Mouse (Mus musculus) forebrain, embryonic 14.5 days (tissue): ENCODE measurements around the gene Haus2. TPM values are rescaled to one million over a fixed set of nuclear protein-coding genes. Genes with fewer than 3 reads are reported as not detected.

ENCODE experiments used
- ATAC-seq: fragments of 200-750 bp; cut with Nextera tagmentation; 2 replicates; pipeline ENCODE4 v1.8.0; 2017; ENCODE audit warnings: mild to moderate bottlenecking, moderate library complexity
- DNase-seq: peaks from one replicate; pipeline ENCODE4 v3.0.0-alpha.2; 2015; ENCODE audit warnings: low spot score
- H3K27ac ChIP-seq: fragments of 300-500 bp; sonication (generic); 2 replicates; pipeline ENCODE4 v1.5.1; 2014; ENCODE audit warnings: low read depth, mild to moderate bottlenecking, control low read depth, low read length, moderate library complexity
- H3K27me3 ChIP-seq: fragments of 300-500 bp; sonication (generic); replicated peaks from 2 replicates; pipeline ENCODE4 v1.6.1; 2014; ENCODE audit warnings: low read length, control low read depth, mixed read lengths; ENCODE audit not compliant: control insufficient read depth, insufficient read depth
- H3K36me3 ChIP-seq: fragments of 300-500 bp; sonication (generic); 2 replicates; pipeline ENCODE4 v1.6.1; 2014; ENCODE audit warnings: low read length, control low read depth; ENCODE audit not compliant: control insufficient read depth, insufficient read depth
- H3K4me1 ChIP-seq: fragments of 300-500 bp; sonication (generic); 2 replicates; pipeline ENCODE4 v1.6.1; 2014; ENCODE audit warnings: antibody characterized with exemption, low read length, control low read depth; ENCODE audit not compliant: control insufficient read depth, insufficient read depth
- H3K4me2 ChIP-seq: fragments of 300-500 bp; sonication (generic); 2 replicates; pipeline ENCODE4 v1.6.1; 2014; ENCODE audit warnings: mild to moderate bottlenecking, control low read depth, low read length
- H3K4me3 ChIP-seq: fragments of 300-500 bp; sonication (generic); 2 replicates; pipeline ENCODE4 v1.5.1; 2014; ENCODE audit warnings: low read depth, low read length, control low read depth
- H3K9ac ChIP-seq: fragments of 300-500 bp; sonication (generic); 2 replicates; pipeline ENCODE4 v1.6.1; 2014; ENCODE audit warnings: mild to moderate bottlenecking, low read length, control low read depth, moderate library complexity
- H3K9me3 ChIP-seq: fragments of 300-500 bp; sonication (generic); replicated peaks from 2 replicates; pipeline ENCODE4 v1.6.1; 2016; ENCODE audit warnings: low read length, control low read depth, mixed read lengths; ENCODE audit not compliant: control insufficient read depth
- WGBS: fragments of 180-500 bp; shearing (Covaris S2); extraction: QIAGEN DNeasy Blood & Tissue Kit; methylation state at CpG from one replicate; pipeline ENCODE4 v1.1.7; 2014; 5-methylcytosine and 5-hydroxymethylcytosine counted together
- polyA plus RNA-seq: library from polyadenylated mRNA; unstranded; fragments of >200 nt; fragmentation: Nextera tagmentation; extraction: Ambion mirVana; gene quantifications from 2 replicates; pipeline ENCODE4 v1.2.1, GENCODE M21; 2014

Haus2 gene
- polyA plus RNA-seq, 1 experiment from 2014 or later: 24.3 TPM

DNA sequence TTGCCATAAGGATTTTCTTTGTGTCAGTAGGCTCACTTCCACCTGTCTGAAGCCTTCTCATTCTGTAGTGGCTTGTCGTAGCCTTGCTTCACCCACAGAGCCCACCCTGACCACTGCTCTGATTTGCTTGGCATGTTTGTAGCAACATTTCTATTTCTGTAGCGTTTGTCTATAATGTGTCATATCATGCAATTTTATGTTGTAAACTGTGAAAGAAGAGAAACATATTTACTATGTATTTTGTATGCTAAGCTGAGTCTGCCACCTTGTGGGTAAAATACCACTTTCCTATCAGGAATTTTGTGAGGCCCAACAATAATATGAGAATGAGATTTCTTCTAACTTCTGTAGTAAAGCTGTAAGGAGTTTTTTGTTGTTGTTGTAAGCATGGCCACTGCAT is 61.1 kb downstream of the Haus2 start:
- no peaks in the 10 kb centered on the region for H3K27me3 ChIP-seq
- H3K4me1 ChIP-seq: no peaks in the 10 kb centered on the region
- H3K9ac ChIP-seq: no peak overlapping the region
- no peak overlapping the region for H3K4me2 ChIP-seq
- DNase-seq (peak; percentile 38), ATAC-seq (no peak)
- no peaks in the 10 kb centered on the region for H3K9me3 ChIP-seq
- 87% methylated on average over 2 of the region's 2 CpGs for WGBS
- no peaks in the 10 kb centered on the region for H3K36me3 ChIP-seq
- no peak overlapping the region for H3K27ac ChIP-seq
- H3K4me3 ChIP-seq: no peak overlapping the region

Other genes starting within 250 kb of the Haus2 start
- gene Ganc, start 205.5 kb upstream of the Haus2 start, polyA plus RNA-seq: 6.3 and 9.4 TPM in 2 replicates
- 7.9 and 11.8 TPM in 2 replicates for gene Tmem87a, start 205.3 kb upstream of the Haus2 start, polyA plus RNA-seq
- 0.37 and 0.60 TPM in 2 replicates for gene Capn3, start 153.4 kb upstream of the Haus2 start, polyA plus RNA-seq
- gene Zfp106, start 45.5 kb upstream of the Haus2 start, polyA plus RNA-seq: 42.1 and 50.2 TPM in 2 replicates
- gene Snap23, start 41.7 kb upstream of the Haus2 start, polyA plus RNA-seq: 13.0 and 15.8 TPM in 2 replicates
- 31.0 and 35.4 TPM in 2 replicates for gene Lrrc57, start 137 bp downstream of the Haus2 start, polyA plus RNA-seq
- gene Stard9, start 19.7 kb downstream of the Haus2 start, polyA plus RNA-seq: 2.6 and 3.7 TPM in 2 replicates
- 5.1 and 6.0 TPM in 2 replicates for gene Cdan1, start 240.7 kb downstream of the Haus2 start, polyA plus RNA-seq
- gene Ttbk2, start 241.2 kb downstream of the Haus2 start, polyA plus RNA-seq: 7.3 and 11.1 TPM in 2 replicates